Mouse (Mus musculus) central nervous system, embryonic 14 days (tissue): ENCODE results near the gene Rdh16f1. TPM values are rescaled to one million over a fixed set of nuclear protein-coding genes. Genes with fewer than 3 reads are reported as not detected.

Experiments used
- polyA plus RNA-seq: library from polyadenylated mRNA; depleted of rRNA; stranded (reverse); fragments of >200 nt; gene quantifications from 2 replicates; pipeline ENCODE4 v1.2.3, GENCODE M21; 2012; rRNA removed

Gene Rdh16f1
- 0.30 TPM in 1 of 2 replicates, not detected in the other for polyA plus RNA-seq

DNA sequence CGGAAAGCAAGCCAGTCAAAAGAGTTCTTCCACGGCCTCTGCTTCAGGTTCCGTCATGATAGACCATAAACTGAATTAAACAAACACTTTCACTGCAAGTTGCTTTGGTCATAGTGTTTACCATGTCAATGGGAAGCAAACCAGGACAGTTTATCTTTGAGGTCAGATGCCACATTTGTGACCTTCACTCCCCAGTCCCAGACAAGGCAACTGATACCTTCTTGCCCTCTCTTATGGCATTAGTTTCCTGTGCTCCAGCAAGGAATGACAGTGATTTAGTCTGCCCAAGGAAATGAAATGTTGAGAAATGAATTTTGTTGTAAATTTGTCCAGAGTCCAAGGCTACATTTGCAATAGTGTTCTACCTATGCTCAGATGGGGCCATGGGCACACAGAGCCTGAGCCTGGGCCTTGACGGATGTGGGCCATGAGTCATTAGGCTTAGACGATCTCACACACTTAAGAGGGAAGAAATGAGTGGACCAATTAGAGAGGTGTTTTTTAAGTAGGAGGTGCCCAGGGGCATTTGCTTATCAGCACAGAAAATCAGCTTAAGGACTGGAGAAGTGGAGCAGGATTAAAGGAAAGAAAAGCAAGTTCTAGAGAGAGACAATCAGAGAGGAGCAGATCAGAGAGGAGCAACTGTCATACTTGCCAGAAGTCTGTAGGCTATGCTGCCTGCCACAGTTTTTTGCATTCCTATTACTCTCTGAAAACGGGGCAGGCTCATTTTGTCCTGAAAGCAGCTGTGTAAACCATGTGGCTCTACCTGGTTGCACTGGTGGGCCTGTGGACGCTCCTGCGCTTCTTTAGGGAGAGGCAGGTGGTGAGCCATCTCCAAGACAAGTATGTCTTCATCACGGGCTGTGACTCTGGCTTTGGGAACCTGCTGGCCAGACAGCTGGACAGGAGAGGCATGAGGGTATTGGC lies at the start of gene Rdh16f1, which contains the start of gene Rdh1:
TSS of gene Rdh16f1 (plus strand) at position 607 of the 930 bp plus-strand sequence.
TSS of gene Rdh1 (plus strand) at position 541 of the 930 bp plus-strand sequence.

DNA sequence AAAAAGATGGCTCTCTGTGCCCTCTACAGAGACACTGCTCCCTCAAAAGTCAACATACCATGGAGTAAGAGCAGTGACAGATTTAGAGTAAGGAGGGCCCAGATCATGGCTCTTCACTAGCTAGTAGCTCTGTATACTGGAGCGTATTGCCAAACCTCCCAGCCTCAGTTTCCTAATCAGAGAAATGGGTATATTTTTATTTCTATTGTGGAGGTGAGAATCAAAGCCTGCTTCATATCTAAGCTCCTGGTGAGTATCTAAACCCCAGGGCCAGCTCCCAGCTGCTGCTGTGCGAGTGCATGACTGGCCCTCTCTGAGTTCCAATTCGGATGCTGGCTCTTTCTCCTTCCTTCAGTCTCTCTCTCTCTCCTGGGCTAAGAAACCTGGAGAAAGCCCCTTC lies 35.4 kb upstream of the Rdh16f1 start, which contains the start of gene Tac2:
TSS of gene Tac2 (plus strand) at position 301 of the 400 bp plus-strand sequence.

DNA sequence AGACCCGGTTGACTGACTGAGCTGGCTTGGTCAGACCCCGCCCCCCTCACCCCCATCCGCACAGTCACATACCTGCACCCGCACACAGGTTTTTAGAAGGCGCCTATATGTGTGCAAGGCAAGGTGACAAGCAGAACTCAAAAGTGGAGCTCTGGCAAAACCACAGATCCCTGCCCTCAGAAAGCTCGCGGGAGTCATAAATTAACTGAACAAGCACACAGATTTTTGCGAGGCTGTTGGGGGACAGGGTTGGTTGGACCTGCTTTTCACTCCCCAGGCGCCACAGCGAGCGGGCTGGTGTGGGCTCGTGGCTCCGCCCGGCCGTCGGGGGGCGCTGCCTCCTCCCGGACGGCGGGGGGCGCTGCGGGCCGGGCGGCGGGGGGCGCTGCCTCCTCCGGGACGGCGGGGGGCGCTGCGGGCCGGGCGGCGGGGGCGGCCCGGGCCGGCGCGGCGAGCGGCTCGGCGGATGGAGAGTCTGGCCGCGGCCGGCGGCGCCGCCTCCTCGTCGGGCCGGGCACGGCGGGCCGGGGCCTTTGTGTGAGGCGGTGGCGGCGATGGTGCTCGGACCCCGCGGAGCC lies 20.4 kb upstream of the Rdh16f1 start, which contains the start of gene Zbtb39:
TSS of gene Zbtb39 (plus strand) at position 456 of the 578 bp plus-strand sequence.

DNA sequence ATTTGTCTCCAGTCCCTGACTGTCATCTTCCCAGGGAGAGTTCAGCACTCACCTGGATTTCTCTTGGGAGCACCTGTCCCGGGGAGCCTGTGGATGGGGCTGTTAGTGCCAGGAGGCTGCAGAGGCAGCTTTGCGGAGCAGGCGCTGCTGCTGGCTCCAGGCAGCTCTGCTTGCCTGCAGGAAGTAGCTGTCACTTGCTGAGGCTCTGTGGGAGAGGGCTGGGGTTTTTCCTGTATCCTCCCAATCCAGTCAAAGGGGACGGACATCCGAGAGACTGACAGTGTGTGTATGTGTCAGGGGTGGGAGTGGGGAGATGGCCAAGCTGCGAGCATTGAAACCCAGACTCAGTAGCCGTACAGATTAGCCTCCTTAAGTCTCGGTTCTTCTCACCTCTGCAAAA lies 8.0 kb upstream of the Rdh16f1 start, which contains the start of gene Gpr182:
TSS of gene Gpr182 (minus strand) at position 185 of the 400 bp plus-strand sequence.

DNA sequence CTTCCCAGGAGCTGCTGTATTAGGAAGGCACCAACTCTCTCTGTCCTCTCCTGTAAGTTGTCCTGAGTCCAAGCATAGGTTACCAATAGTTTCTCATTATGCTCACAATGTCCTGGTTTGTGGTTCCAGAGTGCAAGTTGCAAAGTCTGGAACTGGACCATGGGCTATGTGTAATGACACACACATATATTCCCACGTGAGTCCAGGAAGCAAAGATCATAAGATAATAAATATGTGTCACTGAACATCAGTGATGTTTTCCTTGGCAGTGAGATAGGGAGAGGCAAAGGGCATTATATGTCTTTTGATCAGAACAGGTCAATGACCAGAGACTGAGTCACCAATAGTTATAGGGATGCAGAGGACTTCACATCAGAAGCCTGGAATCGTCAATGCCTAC lies 16.4 kb downstream of the Rdh16f1 start, which contains the start of gene Rdh9:
TSS of gene Rdh9 (plus strand) at position 376 of the 400 bp plus-strand sequence.

DNA sequence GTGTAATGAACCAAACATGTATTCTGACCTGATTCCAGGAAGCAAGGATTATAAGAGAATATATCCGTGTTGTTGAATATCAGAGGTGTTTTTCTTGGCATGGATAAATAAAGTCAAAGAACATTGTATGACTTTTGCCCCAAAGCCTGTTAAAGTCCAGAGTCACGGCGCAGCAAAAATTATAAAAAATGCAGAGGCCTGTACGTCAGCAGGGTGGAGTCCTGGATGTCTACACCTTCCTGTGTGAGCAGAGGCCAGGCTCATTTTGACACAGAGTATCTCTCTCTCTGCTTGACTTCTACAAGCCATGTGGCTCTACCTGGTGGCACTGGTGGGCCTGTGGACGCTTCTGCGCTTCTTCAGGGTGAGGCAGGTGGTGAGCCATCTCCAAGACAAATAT lies 41.3 kb downstream of the Rdh16f1 start, which contains the start of gene Rdh16:
TSS of gene Rdh16 (plus strand) at position 262 of the 400 bp plus-strand sequence.

Other genes with a start within 250 kb of the Rdh16f1 start
- 10.8 and 13.2 TPM in 2 replicates for gene Ndufa4l2, start 244.8 kb upstream of the Rdh16f1 start, polyA plus RNA-seq
- 91.9 and 95.9 TPM in 2 replicates for gene Shmt2, start 237.3 kb upstream of the Rdh16f1 start, polyA plus RNA-seq
- gene Nxph4, start 225.2 kb upstream of the Rdh16f1 start, polyA plus RNA-seq = 26.9 and 35.5 TPM in 2 replicates
- gene Lrp1, start 138.6 kb upstream of the Rdh16f1 start, polyA plus RNA-seq = 163 and 211 TPM in 2 replicates
- 8.3 and 11.7 TPM in 2 replicates for gene Stat6, start 116.8 kb upstream of the Rdh16f1 start, polyA plus RNA-seq
- gene Nemp1, start 92.9 kb upstream of the Rdh16f1 start, polyA plus RNA-seq = 8.7 and 9.0 TPM in 2 replicates
- gene Nab2, start 91.2 kb upstream of the Rdh16f1 start, polyA plus RNA-seq = 9.8 and 18.1 TPM in 2 replicates
- 2.8 and 3.1 TPM in 2 replicates for gene Myo1a, start 54.6 kb upstream of the Rdh16f1 start, polyA plus RNA-seq
- gene Tac2, start 35.3 kb upstream of the Rdh16f1 start, polyA plus RNA-seq = 0.44 and 1.0 TPM in 2 replicates
- gene Zbtb39, start 20.2 kb upstream of the Rdh16f1 start, polyA plus RNA-seq = 14.6 and 15.2 TPM in 2 replicates
- gene Gpr182, start 8.1 kb upstream of the Rdh16f1 start, polyA plus RNA-seq = 0.76 and 1.2 TPM in 2 replicates
- 0.05 and 0.12 TPM in 2 replicates for gene Rdh1, start 66 bp upstream of the Rdh16f1 start, polyA plus RNA-seq
- gene Rdh9, start 16.6 kb downstream of the Rdh16f1 start, polyA plus RNA-seq = 0.34 TPM in 1 of 2 replicates, not detected in the other
- 0.01 TPM in 1 of 2 replicates, not detected in the other for gene Rdh16, start 41.4 kb downstream of the Rdh16f1 start, polyA plus RNA-seq
- not detected in 2 replicates for gene Rdh19, start 90.1 kb downstream of the Rdh16f1 start, polyA plus RNA-seq
- not detected in 2 replicates for gene Rdh16f2, start 106.7 kb downstream of the Rdh16f1 start, polyA plus RNA-seq
- not detected in 2 replicates for gene Rdh7, start 129.0 kb downstream of the Rdh16f1 start, polyA plus RNA-seq
- not detected in 2 replicates for gene Sdr9c7, start 138.7 kb downstream of the Rdh16f1 start, polyA plus RNA-seq
- gene Hsd17b6, start 247.8 kb downstream of the Rdh16f1 start, polyA plus RNA-seq = not detected in 2 replicates